Comparison of ENCODE assay signal across 31 mouse cellular contexts in genomic region chr4:144875576-144876093, GRCm38 (mm10). TPM values are rescaled to one million over a fixed set of nuclear protein-coding genes. Genes with fewer than 3 reads are reported as not detected.
DNase-seq lines count a peak whose midpoint lies in the region; ATAC-seq lines count a peak whose summit lies in the region.
"Had no signal": no experiment of that assay in that cellular context is flagged by ENCODE, and none has a peak within 500 bp of the region (broad histone marks: within the 10 kb centered on the region; RNA-seq: fewer than 3 reads in every experiment).

No protein-coding gene starts in this region.

- DNase-seq in adrenal gland, postnatal 14 days: peak; percentile 27
- DNase-seq in adrenal gland, adult (ENCODE audit: inconsistent age in 2 of 2, low spot score in 1 of 2): no peak
- DNase-seq in intestine, embryonic 14.5 days (ENCODE audit: low spot score): peak; percentile 27
- no peak for DNase-seq in kidney, postnatal 36 days
- DNase-seq in Muller cell, postnatal 12 days (ENCODE audit: inconsistent ontology term): peak; percentile 62
- no peak for DNase-seq in retina, embryonic 14.5 days (ENCODE audit: low spot score)
- DNase-seq: adrenal gland, postnatal 25 days; cerebellum, adult 11-12 months; cerebellum, adult 9-11 months; forebrain, postnatal 0 days; gastrocnemius, postnatal 14 days; heart, postnatal 10 days; midbrain, embryonic 14.5 days; right cerebral cortex, adult 18-20 months; right cerebral cortex, postnatal 4 days; thymus, adult 18-20 months; thymus, postnatal 25 days had no signal

- H3K27ac ChIP-seq in intestine, embryonic 14.5 days (ENCODE audit: low read depth): no peak overlapping the region
- H3K27ac ChIP-seq in intestine, embryonic 16.5 days (ENCODE audit: low read length): no peak overlapping the region
- H3K27ac ChIP-seq in kidney, embryonic 16.5 days (ENCODE audit: low read length): no peak overlapping the region
- H3K27ac ChIP-seq: embryonic facial prominence, embryonic 13.5 days; forebrain, embryonic 12.5 days; heart, embryonic 13.5 days; intestine, embryonic 15.5 days; limb, embryonic 12.5 days; lung, embryonic 15.5 days; stomach, postnatal 0 days had no signal

- no peaks in the 10 kb centered on the region for H3K36me3 ChIP-seq in intestine, embryonic 14.5 days (ENCODE audit: control insufficient read depth, insufficient read depth, low read length)
- H3K36me3 ChIP-seq in intestine, embryonic 16.5 days (ENCODE audit: control insufficient read depth, insufficient read depth, low read length): no peaks in the 10 kb centered on the region
- no peaks in the 10 kb centered on the region for H3K36me3 ChIP-seq in kidney, embryonic 16.5 days (ENCODE audit: insufficient read depth, low read length)
- H3K36me3 ChIP-seq: embryonic facial prominence, embryonic 13.5 days; forebrain, embryonic 12.5 days; heart, embryonic 13.5 days; intestine, embryonic 15.5 days; limb, embryonic 12.5 days; lung, embryonic 15.5 days had no signal

- no peak overlapping the region for H3K4me2 ChIP-seq in intestine, embryonic 14.5 days (ENCODE audit: low read length)
- no peak overlapping the region for H3K4me2 ChIP-seq in intestine, embryonic 16.5 days (ENCODE audit: low read depth, low read length)
- H3K4me2 ChIP-seq in kidney, embryonic 16.5 days (replicated peaks; ENCODE audit: low read depth, low read length): no peak overlapping the region
- H3K4me2 ChIP-seq: embryonic facial prominence, embryonic 13.5 days; forebrain, embryonic 12.5 days; heart, embryonic 13.5 days; intestine, embryonic 15.5 days; limb, embryonic 12.5 days; liver, embryonic 11.5 days; lung, embryonic 15.5 days had no signal

- ATAC-seq in intestine, embryonic 14.5 days (replicated peaks; ENCODE audit: low FRiP score, low TSS enrichment, low read depth): no peak
- no peak for ATAC-seq in intestine, embryonic 16.5 days
- ATAC-seq in kidney, embryonic 16.5 days (ENCODE audit: low FRiP score, low TSS enrichment): 0 out of 2 replicates have a peak, but pooled peaks have one; percentile 39
- ATAC-seq: forebrain, postnatal 0 days; hindbrain, embryonic 16.5 days; intestine, embryonic 15.5 days; Patski had no signal

- no peaks in the 10 kb centered on the region for H3K9me3 ChIP-seq in intestine, embryonic 14.5 days (ENCODE audit: control insufficient read depth, low read length)
- H3K9me3 ChIP-seq in intestine, embryonic 16.5 days (ENCODE audit: control insufficient read depth, low read length): no peaks in the 10 kb centered on the region
- no peaks in the 10 kb centered on the region; the same call in 1 of the 2 replicates for H3K9me3 ChIP-seq in kidney, embryonic 16.5 days (ENCODE audit: low read length)
- H3K9me3 ChIP-seq: embryonic facial prominence, embryonic 13.5 days; forebrain, embryonic 12.5 days; heart, embryonic 13.5 days; intestine, embryonic 15.5 days; limb, embryonic 12.5 days; lung, embryonic 15.5 days had no signal

- no peaks in the 10 kb centered on the region for H3K4me1 ChIP-seq in intestine, embryonic 14.5 days (replicated peaks; ENCODE audit: control insufficient read depth, insufficient read depth, low read length)
- H3K4me1 ChIP-seq in intestine, embryonic 16.5 days (ENCODE audit: control insufficient read depth, insufficient read depth, low read length): no peaks in the 10 kb centered on the region
- H3K4me1 ChIP-seq in kidney, embryonic 16.5 days (ENCODE audit: insufficient read depth, low read length): peaks cover 5% of the 10 kb centered on the region; the same call in 1 of the 2 replicates
- H3K4me1 ChIP-seq: forebrain, embryonic 12.5 days; heart, embryonic 13.5 days; intestine, embryonic 15.5 days; limb, embryonic 12.5 days; lung, embryonic 15.5 days had no signal

- no peak overlapping the region for H3K4me3 ChIP-seq in intestine, embryonic 14.5 days (ENCODE audit: low read depth, low read length)
- H3K4me3 ChIP-seq in intestine, embryonic 16.5 days (ENCODE audit: low read length): no peak overlapping the region
- no peak overlapping the region for H3K4me3 ChIP-seq in kidney, embryonic 16.5 days (ENCODE audit: low read length)
- H3K4me3 ChIP-seq: embryonic facial prominence, embryonic 13.5 days; erythroblast, embryonic 14.5 days; forebrain, embryonic 12.5 days; heart, embryonic 13.5 days; intestine, embryonic 15.5 days; limb, embryonic 12.5 days; lung, embryonic 15.5 days had no signal

- 70% methylated on average over 2 of the region's 2 CpGs for WGBS in intestine, embryonic 14.5 days
- 70% methylated on average over 2 of the region's 2 CpGs for WGBS in intestine, embryonic 16.5 days
- WGBS in kidney, embryonic 16.5 days: 58% methylated on average over 2 of the region's 2 CpGs

- H3K27me3 ChIP-seq in intestine, embryonic 14.5 days (replicated peaks; ENCODE audit: control insufficient read depth, insufficient read depth, low read length): no peaks in the 10 kb centered on the region
- no peaks in the 10 kb centered on the region for H3K27me3 ChIP-seq in intestine, embryonic 16.5 days (replicated peaks; ENCODE audit: control insufficient read depth, insufficient read depth, low read length)
- H3K27me3 ChIP-seq in kidney, embryonic 16.5 days (ENCODE audit: insufficient read depth, low read length): no peaks in the 10 kb centered on the region
- H3K27me3 ChIP-seq: CH12.LX; embryonic facial prominence, embryonic 13.5 days; forebrain, embryonic 12.5 days; heart, embryonic 13.5 days; intestine, embryonic 15.5 days; limb, embryonic 12.5 days; lung, embryonic 15.5 days; Patski had no signal

- H3K9ac ChIP-seq in intestine, embryonic 14.5 days (ENCODE audit: low read length): no peak overlapping the region
- H3K9ac ChIP-seq in intestine, embryonic 16.5 days (ENCODE audit: low read depth, low read length): no peak overlapping the region
- no peak overlapping the region for H3K9ac ChIP-seq in kidney, embryonic 16.5 days (replicated peaks; ENCODE audit: low read length)
- H3K9ac ChIP-seq: embryonic facial prominence, embryonic 13.5 days; forebrain, embryonic 12.5 days; forebrain, postnatal 0 days; heart, embryonic 13.5 days; intestine, embryonic 15.5 days; limb, embryonic 12.5 days; lung, embryonic 15.5 days had no signal

RNA-seq across cellular contexts. Expression of gene Dhrs3, which starts 17.0 kb away (rescaled TPM):
- 78.1 and 95.5 TPM in 2 replicates for total RNA-seq in adrenal gland, postnatal 14 days (2021)
- 119 and 123 TPM in 2 replicates for polyA plus RNA-seq in intestine, embryonic 14.5 days (2014; fragmentation: Nextera tagmentation; extraction: Ambion mirVana)
- polyA plus RNA-seq in intestine, embryonic 16.5 days (2015; fragmentation: Nextera tagmentation; extraction: Ambion mirVana): 122 and 132 TPM in 2 replicates
- polyA plus RNA-seq in kidney, embryonic 16.5 days (2015; fragmentation: Nextera tagmentation; extraction: Ambion mirVana): 210 and 217 TPM in 2 replicates

Comparison
In these comparisons a context has a peak if more than half of its experiments do, and no peak if none do; other contexts are left out.
1. DNase-seq: peak in adrenal gland, postnatal 14 days (single experiment), intestine, embryonic 14.5 days (single experiment) and Muller cell, postnatal 12 days (single experiment); none in adrenal gland, adult (0 of 2), kidney, postnatal 36 days (0 of 2) and retina, embryonic 14.5 days (single experiment).